Mouse (Mus musculus) layer of hippocampus, postnatal 36 days (tissue): ENCODE measurements around the gene Fgfr2. TPM values are rescaled to one million over a fixed set of nuclear protein-coding genes. Genes with fewer than 3 reads are reported as not detected.
"Not testable (repeated sequence)": the region's sequence is repeated elsewhere in the genome, so short reads cannot be mapped to it uniquely, and the experiment has no call there.

ENCODE experiments used
- DNase-seq, 2 experiments: peaks; one replicate each; pipeline ENCODE4 v3.0.0; 2022
- total RNA-seq, 2 experiments: library from RNA; stranded (reverse); gene quantifications; 2 replicates each; pipeline ENCODE4 v1.2.3; 2021

Gene Fgfr2
- total RNA-seq, 2 experiments from 2014 or later: 45.4 to 47.9 TPM

GRCm38 (mm10) chr7:131409321-131409987 lies 1713.7 kb downstream of the Fgfr2 start:
- peak in 1 of 2 experiments; percentile 19 for DNase-seq

DNA sequence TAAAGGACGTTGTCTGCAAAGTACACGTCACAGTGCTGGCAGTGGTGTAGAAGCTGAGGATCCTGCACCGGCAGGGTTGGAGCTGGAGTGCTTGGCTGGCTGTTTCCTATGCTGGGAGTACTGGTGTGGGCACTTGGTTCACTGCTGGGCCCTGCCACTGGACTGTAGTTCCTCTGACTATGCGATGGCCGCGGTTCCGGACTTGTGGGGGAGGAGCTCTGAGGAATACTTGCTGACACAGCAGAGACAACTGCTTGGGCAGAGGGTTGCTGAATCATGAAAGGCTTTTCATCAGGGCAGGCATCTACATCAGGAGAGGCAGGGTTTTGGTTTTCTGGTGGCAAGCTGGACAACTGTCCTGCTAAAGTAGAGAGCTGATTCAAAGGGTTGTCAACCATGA lies 1731.4 kb downstream of the Fgfr2 start:
- DNase-seq: not testable (repeated sequence)

GRCm38 (mm10) chr7:131371880-131372651 lies 1751.1 kb downstream of the Fgfr2 start:
- DNase-seq: no peak

- no peak for DNase-seq
Observed at GRCm38 (mm10) chr7:131371470-131371860, 1751.7 kb downstream of the Fgfr2 start.

- peak; percentile 88 to 90 for DNase-seq
Observed at GRCm38 (mm10) chr7:131370648-131371469, 1752.3 kb downstream of the Fgfr2 start, which contains the start of gene Pstk. TSS of gene Pstk (plus strand) at chr7:131371141.

- DNase-seq: no peak
Observed at GRCm38 (mm10) chr7:131364131-131364530, 1759.0 kb downstream of the Fgfr2 start.

- peak; percentile 91 to 92 for DNase-seq
Observed at GRCm38 (mm10) chr7:131362615-131363300, 1760.4 kb downstream of the Fgfr2 start, which contains the start of gene 2310057M21Rik. TSS of gene 2310057M21Rik (minus strand) at chr7:131362759.

DNA sequence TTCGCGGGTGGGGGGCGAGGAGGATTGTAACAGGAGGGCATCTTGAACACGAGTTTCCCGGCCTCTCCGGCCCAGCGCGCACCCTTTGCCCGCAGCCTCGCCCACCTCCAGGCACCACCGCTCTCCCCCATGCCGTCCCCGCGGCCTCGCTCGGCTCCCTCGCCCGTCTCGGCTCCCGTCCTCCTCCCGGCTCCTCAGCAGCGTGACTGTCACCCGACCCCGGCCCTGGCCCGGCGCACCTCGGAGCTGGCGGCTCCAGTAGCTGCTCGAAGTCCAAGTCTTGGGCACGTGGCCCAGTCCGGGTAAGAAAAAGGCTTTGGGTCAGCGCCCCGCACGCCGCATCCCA lies 1760.9 kb downstream of the Fgfr2 start:
- no peak for DNase-seq

DNA sequence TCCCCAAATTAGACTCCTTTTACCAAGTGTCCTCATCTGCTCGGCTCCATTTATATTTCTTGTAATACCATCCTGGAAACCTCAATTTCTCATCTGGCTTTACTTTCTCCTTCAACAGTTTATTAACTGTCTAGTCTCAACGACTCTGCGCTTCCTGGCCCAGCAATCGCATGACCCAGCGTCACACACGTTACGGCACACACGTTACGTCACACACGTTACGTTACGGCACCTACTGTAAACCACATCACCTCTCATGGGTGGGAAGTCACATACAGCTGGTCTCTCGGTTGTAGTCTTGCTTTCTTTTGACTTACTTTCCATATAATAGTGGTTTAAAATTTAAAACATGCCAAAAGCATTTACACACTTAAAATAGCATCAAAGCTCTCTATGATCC lies 1767.0 kb downstream of the Fgfr2 start:
- DNase-seq: no peak

GRCm38 (mm10) chr7:131345856-131346541 lies 1777.2 kb downstream of the Fgfr2 start:
- DNase-seq: no peak

DNA sequence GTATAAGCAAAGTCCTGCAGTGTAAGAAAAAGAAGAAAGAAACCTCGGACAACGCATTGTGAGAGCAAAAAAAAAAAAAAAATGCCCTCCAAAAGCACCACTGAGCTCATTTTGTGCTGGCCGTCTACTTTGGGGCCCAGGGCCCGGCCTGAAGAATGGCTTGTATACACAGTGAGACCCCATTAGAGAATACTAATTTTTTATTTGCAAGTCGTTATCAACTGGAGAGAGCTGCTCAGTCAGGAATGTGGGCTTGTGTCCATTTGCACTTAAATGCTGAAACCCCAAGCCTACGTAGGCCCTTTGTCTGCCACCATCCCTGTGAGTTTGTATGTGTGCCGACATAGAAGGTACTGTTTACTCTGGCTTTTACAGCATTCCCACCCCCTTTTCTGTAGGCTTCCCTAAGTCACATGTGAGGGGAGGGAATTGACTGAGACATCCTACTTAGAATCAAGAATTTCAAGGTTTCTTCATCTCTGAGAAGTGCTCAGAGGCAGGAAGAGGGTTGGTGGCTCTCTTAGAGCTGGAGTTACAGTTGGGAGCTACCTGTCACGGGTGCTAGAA lies 1785.6 kb downstream of the Fgfr2 start:
- DNase-seq: no peak

GRCm38 (mm10) chr7:131333564-131333963 lies 1789.6 kb downstream of the Fgfr2 start, which contains the start of gene Fam24a:
TSS of gene Fam24a (plus strand) at chr7:131333864.
- no peak for DNase-seq

DNA sequence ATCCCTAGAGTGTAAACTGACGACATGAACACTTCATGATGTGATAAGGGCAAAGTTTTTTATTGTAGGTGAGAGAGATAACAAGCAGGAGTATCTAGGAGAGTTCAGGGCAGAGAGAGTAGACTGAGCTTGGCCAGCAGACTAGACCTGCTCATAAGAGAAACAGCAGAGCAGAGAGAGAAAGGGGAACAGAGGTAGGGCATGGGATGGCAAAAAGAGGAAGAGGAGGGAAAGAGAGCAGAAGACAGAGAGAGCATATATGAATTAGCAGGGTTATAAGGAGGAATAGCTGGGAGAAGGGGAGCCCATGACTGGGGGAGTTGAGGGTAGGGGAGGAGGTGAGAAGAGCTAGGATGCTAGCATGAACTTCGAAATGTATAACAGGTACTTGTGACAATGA lies 1791.5 kb downstream of the Fgfr2 start:
- DNase-seq: no peak

DNA sequence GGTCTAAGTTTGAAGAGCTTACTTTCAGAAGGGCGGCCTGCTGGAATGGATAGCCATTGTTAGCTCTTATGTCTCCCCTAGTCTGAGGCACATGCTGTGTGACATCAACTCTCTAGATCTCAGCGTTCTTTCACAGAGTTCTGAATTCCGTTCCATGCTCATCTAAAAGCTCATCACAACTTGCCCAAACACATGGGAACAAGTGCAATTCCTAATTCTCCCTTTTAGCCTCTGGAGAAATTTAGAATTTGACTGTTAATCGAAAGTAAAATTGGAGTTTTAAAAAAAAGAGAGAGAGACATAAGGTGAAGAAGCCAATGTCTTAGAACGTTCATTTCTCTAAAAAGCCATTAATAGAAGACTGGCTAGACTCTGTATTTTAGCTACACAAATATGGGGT lies 1793.7 kb downstream of the Fgfr2 start, which contains the start of gene Fam24b:
TSS of gene Fam24b (minus strand) at position 101 of the 400 bp plus-strand sequence.
- DNase-seq: no peak

GRCm38 (mm10) chr7:131327054-131327453 lies 1796.1 kb downstream of the Fgfr2 start:
- DNase-seq: no peak

- no peak for DNase-seq
Observed at GRCm38 (mm10) chr7:131322192-131322591, 1801.0 kb downstream of the Fgfr2 start, which contains the start of gene Cuzd1. TSS of gene Cuzd1 (minus strand) at chr7:131322292.

DNA sequence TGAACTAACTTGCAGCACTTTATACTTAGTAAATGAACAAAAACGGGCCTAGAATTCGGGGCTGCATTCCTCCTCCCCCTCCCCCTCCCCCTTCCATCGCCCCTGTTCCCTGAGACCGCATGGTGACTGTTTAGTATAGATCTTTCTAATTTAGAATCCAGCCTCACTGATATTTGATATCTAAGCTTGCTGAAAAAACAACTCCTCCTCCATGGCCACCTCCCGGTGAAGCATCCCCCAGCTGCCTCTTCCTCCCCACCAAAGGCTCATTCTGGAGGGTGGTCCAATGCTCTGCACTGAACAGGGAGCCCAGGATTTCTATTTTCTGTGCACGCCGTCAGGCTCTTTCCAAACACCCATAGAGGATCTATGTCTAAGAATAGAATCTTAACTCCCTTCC lies 1804.8 kb downstream of the Fgfr2 start:
- no peak for DNase-seq

DNA sequence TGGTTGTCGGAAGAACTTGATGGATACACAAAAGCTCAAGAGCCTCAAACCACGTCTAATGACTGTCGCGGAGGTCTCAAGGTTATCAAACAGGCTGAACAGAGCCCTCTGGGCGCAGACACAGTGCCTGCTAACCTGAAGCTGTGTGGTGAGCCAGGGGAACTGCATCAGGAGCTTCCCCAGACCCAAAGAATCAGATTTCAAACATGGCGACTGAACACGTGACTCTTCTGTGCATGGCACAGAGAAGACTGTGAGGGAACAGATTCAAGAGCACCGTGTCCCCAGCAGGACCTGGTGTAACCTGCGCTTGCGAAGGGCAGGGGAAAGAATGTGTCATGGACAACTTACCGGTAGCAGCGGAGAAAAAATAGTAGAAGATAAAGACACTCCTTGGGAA lies 1805.6 kb downstream of the Fgfr2 start:
- no peak for DNase-seq

GRCm38 (mm10) chr7:131314493-131314892 lies 1808.7 kb downstream of the Fgfr2 start:
- no peak for DNase-seq

- DNase-seq: no peak
Observed at GRCm38 (mm10) chr7:131306733-131307132, 1816.4 kb downstream of the Fgfr2 start.

- no peak for DNase-seq
Observed at GRCm38 (mm10) chr7:131303340-131303739, 1819.8 kb downstream of the Fgfr2 start.
